Mouse (Mus musculus) gastrocnemius, postnatal 14 days (tissue): ENCODE measurements around the gene Gnptg. TPM values are rescaled to one million over a fixed set of nuclear protein-coding genes. Genes with fewer than 3 reads are reported as not detected.

Experiments used
- DNase-seq: peaks from one replicate; pipeline ENCODE4 v3.0.0; 2021; ENCODE audit warnings: mixed read lengths
- intact Hi-C: fragments of 180-260 bp; cut with DNase I; formaldehyde crosslinking; loops from one replicate; pipeline ENCODE4 v1.15.1; 2025; ENCODE audit warnings: low total_unique reads
- long read RNA-seq, 2 experiments: library from polyadenylated mRNA; stranded (forward); transcript quantifications; one replicate each; pipeline ENCODE4 v2.0.0; 2021
- total RNA-seq, 2 experiments: library from RNA; stranded (reverse); gene quantifications; 2 replicates each; pipeline ENCODE4 v1.2.3; 2021

Gene Gnptg
- 10 to 100 TPM; 12.3 to 14.8 TPM for total RNA-seq
- long read RNA-seq, experiment 1, transcript Gnptg-201 (11 exons, 1,234 nt), result major isoform, 11 of 14 reads
- long read RNA-seq, experiment 1, partial matches to known transcripts, result 1 of 14 reads
- long read RNA-seq, experiment 1, other reads (novel, unspliced or antisense), result 2 of 14 reads
- long read RNA-seq, experiment 2, transcript Gnptg-201 (11 exons, 1,234 nt), result major isoform, 11 of 15 reads
- long read RNA-seq, experiment 2, partial matches to known transcripts, result 1 of 15 reads
- long read RNA-seq, experiment 2, other reads (novel, unspliced or antisense), result 3 of 15 reads

- intact Hi-C loops, result no loop called here
- DNase-seq, result peak; percentile 87
These were observed at the start of gene Gnptg, which contains the start of gene Tsr3 for GRCm38 (mm10) chr17:25239695-25240636. Gene Gnptg (minus strand): TSS chr17:25240124. Gene Tsr3 (plus strand): TSS chr17:25240170.

- DNase-seq, result no peak
- intact Hi-C loops, result loop anchor here (10.0 kb wide), 1 partner anchor 164 kb away; the partner anchor contains the start of gene Ptx4
These were observed 48.9 kb upstream of the Gnptg start for GRCm38 (mm10) chr17:25288842-25289241.

GRCm38 (mm10) chr17:25285033-25285432, 45.1 kb upstream of the Gnptg start:
- intact Hi-C loops, result loop anchor here (10.0 kb wide), 1 partner anchor 160 kb away; the partner anchor contains the start of gene Ptx4
- peak; percentile 65 for DNase-seq

- intact Hi-C loops, result loop anchor here (10.0 kb wide), 1 partner anchor 157 kb away; the partner anchor contains the start of gene Ptx4
- peak; percentile 25 for DNase-seq
These were observed 42.2 kb upstream of the Gnptg start for GRCm38 (mm10) chr17:25282133-25282532.

GRCm38 (mm10) chr17:25275833-25276232, 35.9 kb upstream of the Gnptg start:
- no peak for DNase-seq
- intact Hi-C loops, result no loop called here

GRCm38 (mm10) chr17:25274571-25275346, 34.8 kb upstream of the Gnptg start, which contains the start of gene Ube2i:
Gene Ube2i (minus strand): TSS chr17:25274622.
- no peak for DNase-seq

GRCm38 (mm10) chr17:25273706-25274501, 34.0 kb upstream of the Gnptg start:
- intact Hi-C loops, result no loop called here
- DNase-seq, result peak; percentile 86

More at GRCm38 (mm10) chr17:25274571-25275346, 34.8 kb upstream of the Gnptg start, which contains the start of gene Ube2i:
- intact Hi-C loops, result no loop called here

DNA sequence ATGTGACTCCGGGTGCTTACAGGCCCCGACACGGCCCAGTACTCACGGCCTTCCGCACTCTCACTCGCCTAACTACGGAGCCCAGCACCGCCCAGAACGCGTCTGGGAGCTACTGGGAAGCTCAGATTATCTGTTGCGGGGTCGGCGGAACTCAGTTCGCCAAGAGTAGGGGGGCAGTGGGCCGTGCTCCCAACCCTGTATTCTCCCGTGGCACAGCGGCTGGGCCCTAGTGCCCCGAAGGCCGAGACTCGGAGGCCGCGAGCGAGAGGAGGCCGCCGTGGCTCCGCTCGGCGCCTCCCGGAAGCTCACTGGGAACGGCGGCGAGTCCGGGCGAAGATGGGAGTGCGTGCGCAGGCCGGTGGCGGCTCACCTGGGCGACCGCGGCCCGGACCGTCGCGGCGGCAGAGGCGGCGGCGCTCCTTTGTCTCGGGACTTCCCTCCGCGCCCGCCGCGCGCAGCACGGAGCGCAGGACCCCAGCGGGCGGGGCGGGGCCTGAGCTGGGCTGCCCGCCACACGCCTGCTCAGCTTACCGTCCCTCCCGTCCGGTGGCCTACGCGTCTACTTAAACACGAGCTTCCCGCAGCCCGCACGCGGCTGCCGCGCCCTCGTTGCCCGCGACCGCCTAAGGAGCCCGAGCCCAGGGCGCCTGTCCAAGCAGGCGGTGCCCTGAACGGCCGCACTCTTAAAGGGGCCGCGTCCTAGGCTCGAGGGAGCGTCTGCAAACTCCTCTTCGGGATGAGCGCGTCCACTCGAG, 33.2 kb upstream of the Gnptg start:
- intact Hi-C loops, result no loop called here
- peak; percentile 85 for DNase-seq

GRCm38 (mm10) chr17:25272326-25272725, 32.4 kb upstream of the Gnptg start:
- no peak for DNase-seq
- intact Hi-C loops, result no loop called here

- intact Hi-C loops, result no loop called here
- no peak for DNase-seq
These were observed 30.9 kb upstream of the Gnptg start for GRCm38 (mm10) chr17:25270795-25271335.

- peak; percentile 59 for DNase-seq
- intact Hi-C loops, result loop anchor here (10.0 kb wide), 1 partner anchor 80 kb away; the partner anchor contains the start of genes BC003965 and Unkl
These were observed 24.5 kb upstream of the Gnptg start for GRCm38 (mm10) chr17:25264453-25264852.

GRCm38 (mm10) chr17:25257804-25258261, 17.9 kb upstream of the Gnptg start:
- DNase-seq, result no peak
- intact Hi-C loops, result no loop called here

- DNase-seq, result no peak
- intact Hi-C loops, result no loop called here
These were observed 16.3 kb upstream of the Gnptg start, which contains the start of gene Baiap3 for GRCm38 (mm10) chr17:25256140-25256754. Gene Baiap3 (minus strand): TSS chr17:25256364.

DNA sequence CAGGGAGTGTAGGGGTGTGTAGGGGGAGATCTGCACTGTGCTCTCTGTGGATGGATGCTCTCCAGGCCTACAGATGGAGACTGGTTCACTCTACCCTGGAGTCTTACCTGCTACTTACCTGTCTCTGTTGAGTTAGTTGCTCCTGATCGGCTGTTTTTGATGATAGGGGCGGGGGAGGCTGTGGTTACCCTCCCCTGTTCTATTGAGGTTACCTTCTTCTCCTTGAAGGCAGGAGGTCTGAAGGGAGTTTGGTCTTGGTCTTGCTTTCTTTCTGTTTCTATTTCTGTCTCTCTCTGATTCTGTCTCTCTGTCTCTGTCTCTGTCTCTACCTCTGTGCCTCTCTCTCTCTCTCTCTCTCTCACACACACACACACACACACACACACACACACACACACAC, 15.2 kb upstream of the Gnptg start:
- DNase-seq, result no peak
- intact Hi-C loops, result no loop called here

DNA sequence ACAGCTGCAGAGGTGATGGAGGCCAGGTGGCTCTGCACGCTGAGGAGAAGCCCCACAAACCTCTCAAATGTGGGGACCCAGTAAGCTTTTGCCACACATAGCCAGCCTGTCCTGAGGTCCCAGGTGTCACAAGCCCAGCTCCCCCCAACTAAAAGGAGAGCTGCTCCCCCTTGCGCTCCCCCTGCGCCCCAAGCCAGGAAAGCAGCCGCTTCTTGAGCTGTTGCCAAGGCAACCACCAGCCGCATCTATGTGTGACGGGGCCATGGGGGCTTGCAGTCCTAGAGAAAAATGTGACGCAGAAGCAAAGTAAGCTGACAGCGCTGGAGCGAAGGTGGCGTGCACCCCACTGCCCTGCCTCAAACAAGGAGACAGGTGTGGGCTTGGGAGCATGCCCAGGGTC, 13.8 kb upstream of the Gnptg start:
- DNase-seq, result no peak
- intact Hi-C loops, result no loop called here

- intact Hi-C loops, result no loop called here
- no peak for DNase-seq
These were observed 12.7 kb upstream of the Gnptg start for GRCm38 (mm10) chr17:25252643-25253042.
